Mouse (Mus musculus): ENCODE results near the gene Sv2b.

GRCm38 (mm10) chr7:75259945-75260344 is 49.1 kb downstream of the Sv2b start:
- TF ChIP-seq POLR2A (IDR thresholded peaks at IDR 0.05; ENCODE audit: low read depth, low read length): no peak
- no peak for TF ChIP-seq CTCF (IDR thresholded peaks at IDR 0.05; ENCODE audit: extremely low read depth, insufficient read depth, insufficient read length, insufficient replicate concordance)

All from spleen, adult 2 months (tissue).